Mouse (Mus musculus) left cerebral cortex, postnatal 4 days (tissue): Measurements from ENCODE around the gene Gm13287. TPM values are rescaled to one million over a fixed set of nuclear protein-coding genes. Genes with fewer than 3 reads are reported as not detected.
A peak's percentile ranks its signal among the peaks of the same experiment; 100 is the strongest.
"Not testable (repeated sequence)": the region's sequence is repeated elsewhere in the genome, so short reads cannot be mapped to it uniquely, and the experiment has no call there.

ENCODE experiments used
- DNase-seq: peaks from one replicate; pipeline ENCODE4 v3.0.0-alpha.2; 2022
- intact Hi-C: fragments of 180-260 bp; cut with DNase I; formaldehyde crosslinking; loops from one replicate; pipeline ENCODE4 v1.15.1; 2025
- total RNA-seq, 2 experiments: library from RNA; stranded (reverse); gene quantifications; 2 replicates each; pipeline ENCODE4 v1.2.3; 2021

Gm13287 gene
- total RNA-seq, 2 experiments from 2014 or later, result not detected

GRCm38 (mm10) chr4:88793936-88794675, 8.9 kb upstream of the Gm13287 start, which contains the start of gene Gm13275:
Gene Gm13275, plus strand, starts transcription at chr4:88794487.
- intact Hi-C loops, result not testable (repeated sequence)
- peak; percentile 17 for DNase-seq

GRCm38 (mm10) chr4:88797097-88797496, 6.0 kb upstream of the Gm13287 start, which contains the start of gene Gm13279:
Gene Gm13279, plus strand, starts transcription at chr4:88797397.
- intact Hi-C loops, DNase-seq: not testable (repeated sequence)

- intact Hi-C loops, DNase-seq: not testable (repeated sequence)
These were observed 3.7 kb upstream of the Gm13287 start, which contains the start of gene Gm13285 for GRCm38 (mm10) chr4:88799365-88799764. Gene Gm13285, plus strand, starts transcription at chr4:88799665.

GRCm38 (mm10) chr4:88805231-88805630, 2.2 kb downstream of the Gm13287 start, which contains the start of gene Gm13288:
Gene Gm13288, plus strand, starts transcription at chr4:88805531.
- intact Hi-C loops, result not testable (repeated sequence)

GRCm38 (mm10) chr4:88805761-88806160, 2.7 kb downstream of the Gm13287 start:
- intact Hi-C loops, result not testable (repeated sequence)
- DNase-seq, result peak; percentile 9

More at GRCm38 (mm10) chr4:88805231-88805630, 2.2 kb downstream of the Gm13287 start, which contains the start of gene Gm13288:
- DNase-seq, result not testable (repeated sequence)

- intact Hi-C loops, result no loop called here
- no peak for DNase-seq
These were observed 12.9 kb downstream of the Gm13287 start, which contains the start of gene Ifna7 for GRCm38 (mm10) chr4:88815928-88816327. Gene Ifna7, plus strand, starts transcription at chr4:88816228.

GRCm38 (mm10) chr4:88819659-88820058, 16.6 kb downstream of the Gm13287 start, which contains the start of gene Ifna11:
Gene Ifna11, plus strand, starts transcription at chr4:88819959.
- DNase-seq, result no peak
- intact Hi-C loops, result no loop called here

GRCm38 (mm10) chr4:88822995-88823394, 19.9 kb downstream of the Gm13287 start:
- intact Hi-C loops, result no loop called here
- peak; percentile 3 for DNase-seq

GRCm38 (mm10) chr4:88827116-88827515, 24.1 kb downstream of the Gm13287 start, which contains the start of gene Ifna6:
Gene Ifna6, plus strand, starts transcription at chr4:88827416.
- DNase-seq, intact Hi-C loops: not testable (repeated sequence)

GRCm38 (mm10) chr4:88830523-88830922, 27.5 kb downstream of the Gm13287 start:
- intact Hi-C loops, result no loop called here
- DNase-seq, result peak; percentile 9

- intact Hi-C loops, DNase-seq: not testable (repeated sequence)
These were observed 32.2 kb downstream of the Gm13287 start, which contains the start of gene Ifna5 for GRCm38 (mm10) chr4:88835225-88835624. Gene Ifna5, plus strand, starts transcription at chr4:88835525.

GRCm38 (mm10) chr4:88838828-88839227, 35.8 kb downstream of the Gm13287 start:
- intact Hi-C loops, result no loop called here
- no peak for DNase-seq

GRCm38 (mm10) chr4:88840058-88840457, 37.0 kb downstream of the Gm13287 start:
- intact Hi-C loops, result no loop called here
- no peak for DNase-seq

- DNase-seq, result no peak
- intact Hi-C loops, result no loop called here
These were observed 38.4 kb downstream of the Gm13287 start, which contains the start of gene Ifna4 for GRCm38 (mm10) chr4:88841438-88841911. Gene Ifna4, plus strand, starts transcription at chr4:88841861.

- intact Hi-C loops, result no loop called here
- DNase-seq, result no peak
These were observed 42.3 kb downstream of the Gm13287 start for GRCm38 (mm10) chr4:88845334-88845733.

GRCm38 (mm10) chr4:88849698-88850097, 46.6 kb downstream of the Gm13287 start, which contains the start of gene Ifna1:
Gene Ifna1, plus strand, starts transcription at chr4:88850087.
- intact Hi-C loops, result no loop called here
- no peak for DNase-seq

- intact Hi-C loops, result no loop called here
- DNase-seq, result no peak
These were observed 48.1 kb downstream of the Gm13287 start for GRCm38 (mm10) chr4:88851026-88851763.
